Mouse (Mus musculus) lung, postnatal 0 days (tissue): ENCODE measurements around the gene Cd80. TPM values are rescaled to one million over a fixed set of nuclear protein-coding genes. Genes with fewer than 3 reads are reported as not detected.
"Not testable (repeated sequence)": the region's sequence is repeated elsewhere in the genome, so short reads cannot be mapped to it uniquely, and the experiment has no call there.

Experiments used
- ATAC-seq: fragments of 200-750 bp; cut with Nextera tagmentation; 2 replicates; pipeline ENCODE4 v1.8.0; 2017; ENCODE audit warnings: moderate library complexity
- DNase-seq: peaks from one replicate; pipeline ENCODE4 v3.0.0-alpha.2; 2016; ENCODE audit warnings: low spot score
- H3K27ac ChIP-seq: fragments of 300-500 bp; sonication (generic); 2 replicates; pipeline ENCODE4 v1.5.1; 2014; ENCODE audit warnings: antibody characterized with exemption, mild to moderate bottlenecking, low read length, mixed read lengths
- H3K27me3 ChIP-seq: fragments of 300-500 bp; sonication (generic); replicated peaks from 2 replicates; pipeline ENCODE4 v1.6.1; 2014; ENCODE audit warnings: low read length, mixed read lengths; ENCODE audit not compliant: insufficient read depth
- H3K36me3 ChIP-seq: fragments of 300-500 bp; sonication (generic); 2 replicates; pipeline ENCODE4 v1.6.1; 2014; ENCODE audit warnings: low read length, mixed read lengths; ENCODE audit not compliant: insufficient read depth
- H3K4me1 ChIP-seq: fragments of 300-500 bp; sonication (generic); 2 replicates; pipeline ENCODE4 v1.6.1; 2014; ENCODE audit warnings: antibody characterized with exemption, low read depth, low read length, mixed read lengths; ENCODE audit not compliant: insufficient read depth
- H3K4me2 ChIP-seq: fragments of 300-500 bp; sonication (generic); replicated peaks from 2 replicates; pipeline ENCODE4 v1.6.1; 2014; ENCODE audit warnings: low read depth, mild to moderate bottlenecking, low read length, moderate library complexity, mixed read lengths
- H3K4me3 ChIP-seq: fragments of 300-500 bp; sonication (generic); 2 replicates; pipeline ENCODE4 v1.5.1; 2014; ENCODE audit warnings: low read depth, low read length
- H3K9ac ChIP-seq: fragments of 300-500 bp; sonication (generic); replicated peaks from 2 replicates; pipeline ENCODE4 v1.6.1; 2014; ENCODE audit warnings: low read depth, mild to moderate bottlenecking
- H3K9me3 ChIP-seq: fragments of 300-500 bp; sonication (generic); 2 replicates; pipeline ENCODE4 v1.6.1; 2016; ENCODE audit warnings: low read length, mixed read lengths
- CTCF ChIP-seq: IDR thresholded peaks from 2 replicates; pipeline ENCODE4 v1.5.1; 2016; ENCODE audit warnings: antibody characterized with exemption, mild to moderate bottlenecking
- EP300 ChIP-seq: IDR thresholded peaks from 2 replicates; pipeline ENCODE4 v1.6.1; 2016; ENCODE audit warnings: antibody characterized with exemption, mild to moderate bottlenecking, control low read depth
- WGBS: fragments of 180-500 bp; shearing (Covaris S2); extraction: QIAGEN DNeasy Blood & Tissue Kit; methylation state at CpG from one replicate; pipeline ENCODE4 v1.1.7; 2014; 5-methylcytosine and 5-hydroxymethylcytosine counted together
- polyA plus RNA-seq: library from polyadenylated mRNA; unstranded; fragments of >200 nt; fragmentation: Nextera tagmentation; extraction: Ambion mirVana; gene quantifications from 2 replicates; pipeline ENCODE4 v1.2.1, GENCODE M21; 2015

Gene Cd80
- polyA plus RNA-seq, 1 experiment from 2014 or later, result 0.14 TPM

GRCm38 (mm10) chr16:38473661-38474060 lies 18.3 kb downstream of the Cd80 start:
- H3K27ac ChIP-seq, result no peak overlapping the region
- no peak overlapping the region for H3K4me3 ChIP-seq
- no peaks in the 10 kb centered on the region for H3K36me3 ChIP-seq
- H3K9ac ChIP-seq, result no peak overlapping the region
- WGBS, result 83% methylated on average over 5 of the region's 5 CpGs
- no peak for TF ChIP-seq CTCF
- no peak for TF ChIP-seq EP300
- no peak overlapping the region for H3K4me2 ChIP-seq
- H3K27me3 ChIP-seq, result no peaks in the 10 kb centered on the region
- DNase-seq, result no peak
- H3K9me3 ChIP-seq, result no peaks in the 10 kb centered on the region
- ATAC-seq, result no peak
- H3K4me1 ChIP-seq, result no peaks in the 10 kb centered on the region

- Histone ChIP-seq H3K9ac (no peak overlapping the region), H3K4me1 (no peaks in the 10 kb centered on the region), H3K4me3 (no peak overlapping the region), H3K27ac (no peak overlapping the region), H3K27me3 (no peaks in the 10 kb centered on the region), H3K9me3 (no peaks in the 10 kb centered on the region), H3K36me3 (no peaks in the 10 kb centered on the region), H3K4me2 (no peak overlapping the region)
- no peak for TF ChIP-seq EP300
- no peak for TF ChIP-seq CTCF
- DNase-seq, result no peak
- no peak for ATAC-seq
- 90% methylated on average over 9 of the region's 9 CpGs for WGBS
Measured at GRCm38 (mm10) chr16:38474677-38475286, 19.4 kb downstream of the Cd80 start.

GRCm38 (mm10) chr16:38475681-38476311 lies 20.4 kb downstream of the Cd80 start:
- Histone ChIP-seq H3K9me3 (no peaks in the 10 kb centered on the region), H3K4me2 (peak overlapping the region; percentile 74), H3K27ac (no peak overlapping the region), H3K4me3 (peak overlapping the region; percentile 36; the same call in 1 of the 2 replicates), H3K4me1 (no peaks in the 10 kb centered on the region), H3K36me3 (no peaks in the 10 kb centered on the region), H3K27me3 (no peaks in the 10 kb centered on the region), H3K9ac (no peak overlapping the region)
- peak; percentile 56 for ATAC-seq
- DNase-seq, result peak; percentile 40
- WGBS, result 31% methylated on average over 4 of the region's 4 CpGs
- no peak for TF ChIP-seq EP300
- no peak for TF ChIP-seq CTCF

GRCm38 (mm10) chr16:38476312-38477240 lies 21.2 kb downstream of the Cd80 start:
- WGBS, result 6% methylated on average over 34 of the region's 34 CpGs
- no peak overlapping the region for H3K27ac ChIP-seq
- peak; percentile 59 for ATAC-seq

GRCm38 (mm10) chr16:38477241-38477608 lies 21.9 kb downstream of the Cd80 start:
- not testable (repeated sequence) for H3K27me3 ChIP-seq, H3K9ac ChIP-seq, H3K4me3 ChIP-seq, ATAC-seq, H3K4me1 ChIP-seq, H3K27ac ChIP-seq, DNase-seq, H3K9me3 ChIP-seq, H3K36me3 ChIP-seq
- peak overlapping the region; percentile 74 for H3K4me2 ChIP-seq
- WGBS, result 29% methylated on average over 14 of the region's 14 CpGs

More at GRCm38 (mm10) chr16:38476312-38477240, 21.2 kb downstream of the Cd80 start:
- H3K9me3 ChIP-seq, result no peaks in the 10 kb centered on the region
- H3K9ac ChIP-seq, result no peak overlapping the region
- no peaks in the 10 kb centered on the region for H3K36me3 ChIP-seq
- peak; percentile 43 for DNase-seq
- H3K27me3 ChIP-seq, result no peaks in the 10 kb centered on the region
- no peaks in the 10 kb centered on the region for H3K4me1 ChIP-seq
- H3K4me2 ChIP-seq, result peak overlapping the region; percentile 74
- TF ChIP-seq EP300 (no peak), CTCF (no peak)
- peak overlapping the region; percentile 36 for H3K4me3 ChIP-seq

GRCm38 (mm10) chr16:38478296-38478695 lies 22.9 kb downstream of the Cd80 start:
- TF ChIP-seq CTCF (no peak), EP300 (no peak)
- DNase-seq (no peak), ATAC-seq (no peak)
- Histone ChIP-seq H3K4me1 (no peaks in the 10 kb centered on the region), H3K4me3 (no peak overlapping the region), H3K9ac (no peak overlapping the region), H3K36me3 (no peaks in the 10 kb centered on the region), H3K27me3 (no peaks in the 10 kb centered on the region), H3K27ac (no peak overlapping the region), H3K9me3 (no peaks in the 10 kb centered on the region), H3K4me2 (no peak overlapping the region)
- 93% methylated on average over 3 of the region's 3 CpGs for WGBS
